Mouse (Mus musculus) left cerebral cortex, postnatal 4 days (tissue): ENCODE data around the gene Pdzd7. TPM values are rescaled to one million over a fixed set of nuclear protein-coding genes. Genes with fewer than 3 reads are reported as not detected.
A peak's percentile ranks its signal among the peaks of the same experiment; 100 is the strongest.

Experiments used
- DNase-seq: peaks from one replicate; pipeline ENCODE4 v3.0.0-alpha.2; 2022
- intact Hi-C: fragments of 180-260 bp; cut with DNase I; formaldehyde crosslinking; loops from one replicate; pipeline ENCODE4 v1.15.1; 2025
- total RNA-seq, 2 experiments: library from RNA; stranded (reverse); gene quantifications; 2 replicates each; pipeline ENCODE4 v1.2.3; 2021

The Pdzd7 gene
- total RNA-seq, 2 experiments from 2014 or later = 8.0 to 8.2 TPM

DNA sequence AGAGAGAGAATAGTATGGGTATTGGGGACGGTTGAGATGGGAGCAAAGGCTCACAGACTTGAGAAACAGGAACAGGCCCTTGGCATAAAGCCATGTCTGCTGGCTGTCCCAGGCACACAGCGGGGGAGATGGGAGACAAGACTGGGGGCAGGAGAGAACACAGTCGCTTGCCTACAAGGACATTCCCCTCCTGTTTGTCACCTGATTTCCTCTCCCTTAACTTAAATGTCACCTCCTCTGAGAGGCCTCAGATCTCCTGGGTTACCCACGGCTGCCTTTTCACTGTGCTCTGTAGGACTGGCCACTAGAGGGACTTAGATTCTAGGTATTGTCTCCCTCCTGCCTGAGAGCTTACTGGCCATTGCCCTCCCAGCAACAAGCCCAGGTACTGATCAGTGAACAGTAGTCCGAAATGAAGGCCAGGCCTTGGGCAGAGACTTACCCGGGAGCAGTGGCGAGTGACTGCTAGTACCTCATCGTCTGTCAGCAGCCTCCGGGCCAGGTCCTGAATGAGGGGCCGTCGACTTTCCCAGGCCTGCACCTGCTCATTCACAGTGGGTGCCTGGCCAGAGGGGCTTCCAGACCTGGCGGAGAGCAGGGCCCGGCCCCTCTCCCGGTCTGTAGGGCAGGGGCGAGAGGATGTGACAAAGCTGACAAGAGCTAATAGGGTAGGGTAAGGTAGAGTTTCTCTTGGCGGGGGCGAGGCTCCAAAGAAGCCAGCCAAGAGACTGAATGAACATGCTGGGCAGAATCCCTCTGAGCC, 12.8 kb downstream of the Pdzd7 start:
- intact Hi-C loops = no loop called here
- peak; percentile 51 for DNase-seq

- peak; percentile 81 for DNase-seq
- intact Hi-C loops = loop anchor here (1.0 kb wide), 1 partner anchor 14 kb away; no protein-coding TSS in a partner anchor
Observed at GRCm38 (mm10) chr19:45031780-45032179, 13.7 kb downstream of the Pdzd7 start.

DNA sequence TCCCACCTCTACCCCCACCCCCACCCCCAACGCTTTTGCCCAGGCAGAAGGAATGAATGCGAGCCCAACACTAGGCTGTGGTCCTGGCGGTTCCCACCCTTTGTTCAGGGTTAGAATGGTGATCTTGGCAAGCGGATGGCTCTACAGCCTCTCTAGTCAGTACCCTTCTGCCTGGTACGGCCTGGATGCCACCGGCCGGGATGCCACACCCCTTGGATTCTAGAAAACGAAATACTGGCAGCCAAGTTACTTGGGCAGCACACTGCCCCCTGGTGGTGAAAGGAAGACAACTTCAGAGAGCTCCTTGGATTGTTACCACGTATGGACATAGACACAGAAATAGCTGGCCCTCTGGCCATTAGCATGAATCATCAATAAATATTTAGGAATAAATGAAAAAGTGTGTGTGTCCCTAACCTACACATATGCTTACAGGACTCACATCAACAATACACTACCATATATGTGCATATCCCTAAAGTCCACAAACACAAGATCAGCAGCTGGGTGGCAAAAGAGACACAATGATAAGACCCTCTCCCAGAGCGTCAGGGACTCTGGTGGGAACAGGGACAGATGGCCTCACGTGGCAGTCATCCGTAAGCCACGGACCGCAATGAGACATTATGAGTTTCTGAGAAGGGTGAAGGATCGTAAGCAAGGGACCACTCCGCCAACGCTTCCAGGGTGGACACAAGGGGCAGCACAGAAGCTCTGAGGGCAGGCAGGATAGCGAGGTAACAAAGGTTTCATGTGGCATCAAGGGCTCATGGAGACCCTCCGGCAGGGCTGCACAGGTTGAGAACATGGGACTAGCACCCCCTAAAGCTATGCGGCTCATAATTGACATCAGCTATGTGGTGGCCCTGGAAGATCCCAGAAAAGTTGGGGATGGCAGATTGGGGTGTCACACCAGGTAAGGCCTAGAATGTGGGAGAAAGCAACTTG, 14.5 kb downstream of the Pdzd7 start:
- peak; percentile 85 for DNase-seq
- intact Hi-C loops = loop anchor here (1.0 kb wide), 1 partner anchor 14 kb away; no protein-coding TSS in a partner anchor

GRCm38 (mm10) chr19:45030111-45030510, 15.4 kb downstream of the Pdzd7 start:
- intact Hi-C loops = no loop called here
- DNase-seq = peak; percentile 74

GRCm38 (mm10) chr19:45029571-45029970, 15.9 kb downstream of the Pdzd7 start:
- intact Hi-C loops = no loop called here
- no peak for DNase-seq

- intact Hi-C loops = no loop called here
- no peak for DNase-seq
Observed at GRCm38 (mm10) chr19:45028746-45029145, 16.8 kb downstream of the Pdzd7 start.

- DNase-seq = no peak
- intact Hi-C loops = no loop called here
Observed at GRCm38 (mm10) chr19:45027848-45028247, 17.7 kb downstream of the Pdzd7 start.

DNA sequence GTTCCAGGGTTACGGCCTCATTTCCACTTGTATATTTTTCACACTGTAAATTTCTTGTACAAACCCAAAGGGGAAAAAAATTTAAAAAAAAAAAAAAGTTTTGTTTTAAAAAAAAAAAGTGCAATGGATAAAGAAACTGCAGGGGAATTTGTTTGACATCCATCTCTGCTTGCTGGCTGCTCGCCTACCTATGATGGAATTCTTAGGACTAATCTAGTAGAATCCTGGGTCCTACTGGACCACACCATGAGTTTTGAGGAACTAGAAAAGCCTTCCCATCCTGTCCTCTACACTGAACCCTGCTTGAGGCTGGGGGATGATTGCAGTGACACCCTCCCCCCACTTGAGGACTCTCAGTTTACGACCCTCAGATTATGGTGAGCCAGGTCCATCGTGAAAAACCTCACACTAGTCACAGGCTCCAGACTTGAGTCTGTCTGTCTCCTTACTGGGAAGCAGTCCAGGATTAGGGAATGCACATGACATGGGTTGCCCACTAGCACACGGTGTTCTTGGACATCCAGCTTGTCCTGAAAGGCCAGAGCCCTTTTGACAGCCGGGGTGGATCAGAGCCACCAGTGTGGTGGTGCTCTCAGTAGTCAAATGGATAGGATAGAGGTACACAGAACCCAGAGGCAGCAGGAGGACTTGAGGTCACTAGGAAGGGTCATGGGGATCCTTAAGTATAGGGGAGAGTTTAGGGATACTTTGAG, 18.4 kb downstream of the Pdzd7 start:
- intact Hi-C loops = no loop called here
- no peak for DNase-seq

DNA sequence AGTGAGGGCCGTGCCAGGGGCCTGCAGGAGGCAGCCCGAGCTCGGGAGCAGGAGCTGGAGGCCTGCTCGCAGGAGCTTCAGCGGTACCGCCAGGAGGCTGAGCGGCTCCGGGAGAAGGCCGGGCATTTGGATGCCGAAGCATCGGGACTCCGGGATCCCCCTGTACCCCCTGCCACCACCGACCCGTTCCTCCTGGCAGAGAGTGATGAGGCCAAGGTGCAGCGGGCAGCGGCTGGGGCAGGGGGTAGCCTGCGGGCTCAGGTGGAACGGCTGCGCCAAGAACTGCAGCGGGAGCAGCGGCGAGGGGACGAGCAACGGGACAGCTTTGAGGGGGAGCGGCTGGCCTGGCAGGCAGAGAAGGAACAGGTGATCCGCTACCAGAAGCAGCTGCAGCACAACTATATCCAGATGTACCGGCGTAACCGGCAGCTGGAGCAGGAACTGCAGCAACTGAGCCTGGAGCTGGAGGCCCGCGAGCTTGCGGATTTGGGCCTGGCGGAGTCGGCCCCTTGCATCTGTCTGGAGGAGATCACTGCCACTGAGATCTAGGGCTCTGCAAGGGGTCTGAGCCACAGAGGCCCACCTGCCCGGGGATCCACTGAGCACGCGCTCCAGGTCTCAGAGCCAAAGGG, 19.5 kb downstream of the Pdzd7 start:
- DNase-seq = no peak
- intact Hi-C loops = no loop called here

GRCm38 (mm10) chr19:45024775-45025174, 20.7 kb downstream of the Pdzd7 start:
- intact Hi-C loops = no loop called here
- no peak for DNase-seq

GRCm38 (mm10) chr19:45023993-45024392, 21.5 kb downstream of the Pdzd7 start:
- no peak for DNase-seq
- intact Hi-C loops = no loop called here

DNA sequence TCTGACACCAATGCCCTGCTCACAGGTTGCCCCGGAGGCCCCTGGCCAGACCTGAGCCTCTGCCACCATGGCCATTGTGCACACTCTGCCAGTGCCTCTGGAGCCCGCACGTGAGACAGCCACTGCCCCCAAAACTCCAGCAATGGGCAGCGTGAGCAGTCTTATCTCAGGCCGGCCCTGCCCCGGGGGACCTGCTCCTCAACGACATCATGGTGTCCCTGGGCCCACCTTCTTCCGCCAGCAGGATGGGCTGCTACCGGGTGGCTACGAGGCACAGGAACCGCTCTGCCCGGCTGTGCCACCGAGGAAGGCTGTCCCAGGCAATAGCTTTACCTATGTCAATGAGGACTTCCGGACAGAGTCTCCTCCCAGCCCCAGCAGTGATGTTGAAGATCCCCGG, 24.2 kb downstream of the Pdzd7 start:
- DNase-seq = no peak
- intact Hi-C loops = no loop called here

- intact Hi-C loops = no loop called here
- no peak for DNase-seq
Observed at GRCm38 (mm10) chr19:45020348-45020747, 25.2 kb downstream of the Pdzd7 start.

GRCm38 (mm10) chr19:45018351-45018831, 27.1 kb downstream of the Pdzd7 start:
- intact Hi-C loops = loop anchor here (2.0 kb wide), 1 partner anchor 30 kb away; the partner anchor contains the start of gene Sema4g

GRCm38 (mm10) chr19:45017909-45018308, 27.6 kb downstream of the Pdzd7 start:
- intact Hi-C loops = loop anchor here (1.0 to 2.0 kb wide), 2 partner anchors 13 to 29 kb away; partner anchors contain the start of gene Sema4g
- peak; percentile 92 for DNase-seq

More at GRCm38 (mm10) chr19:45018351-45018831, 27.1 kb downstream of the Pdzd7 start:
- no peak for DNase-seq

DNA sequence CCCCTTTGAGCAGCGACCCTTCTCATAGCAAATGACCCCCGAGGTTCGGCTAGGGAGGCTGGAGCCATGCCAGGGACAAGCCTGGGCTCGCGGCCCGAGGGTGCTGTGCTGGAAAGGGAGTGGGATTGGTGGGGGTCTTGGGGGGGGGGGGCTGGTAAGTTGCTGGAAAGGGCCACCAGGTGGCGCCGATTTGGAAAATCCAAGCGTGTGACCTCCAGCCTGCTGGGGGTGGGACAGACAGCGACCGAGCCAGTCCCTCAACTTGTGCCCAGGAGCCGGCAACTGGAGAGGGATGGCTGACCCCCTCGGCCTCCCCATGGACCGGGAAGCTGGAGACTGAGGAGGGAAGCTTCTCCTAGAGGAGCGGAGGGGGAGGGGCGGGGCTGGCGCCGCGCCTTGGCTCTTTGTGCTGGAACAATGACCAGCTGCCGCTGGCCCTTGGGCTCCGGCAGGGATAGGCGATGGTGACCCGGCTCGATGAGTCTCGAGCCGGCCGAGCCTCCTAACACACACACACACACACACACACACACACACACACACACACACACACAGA, 28.2 kb downstream of the Pdzd7 start:
- peak; percentile 92 for DNase-seq
- intact Hi-C loops = loop anchor here (1.0 kb wide), 1 partner anchor 14 kb away; no protein-coding TSS in a partner anchor

DNA sequence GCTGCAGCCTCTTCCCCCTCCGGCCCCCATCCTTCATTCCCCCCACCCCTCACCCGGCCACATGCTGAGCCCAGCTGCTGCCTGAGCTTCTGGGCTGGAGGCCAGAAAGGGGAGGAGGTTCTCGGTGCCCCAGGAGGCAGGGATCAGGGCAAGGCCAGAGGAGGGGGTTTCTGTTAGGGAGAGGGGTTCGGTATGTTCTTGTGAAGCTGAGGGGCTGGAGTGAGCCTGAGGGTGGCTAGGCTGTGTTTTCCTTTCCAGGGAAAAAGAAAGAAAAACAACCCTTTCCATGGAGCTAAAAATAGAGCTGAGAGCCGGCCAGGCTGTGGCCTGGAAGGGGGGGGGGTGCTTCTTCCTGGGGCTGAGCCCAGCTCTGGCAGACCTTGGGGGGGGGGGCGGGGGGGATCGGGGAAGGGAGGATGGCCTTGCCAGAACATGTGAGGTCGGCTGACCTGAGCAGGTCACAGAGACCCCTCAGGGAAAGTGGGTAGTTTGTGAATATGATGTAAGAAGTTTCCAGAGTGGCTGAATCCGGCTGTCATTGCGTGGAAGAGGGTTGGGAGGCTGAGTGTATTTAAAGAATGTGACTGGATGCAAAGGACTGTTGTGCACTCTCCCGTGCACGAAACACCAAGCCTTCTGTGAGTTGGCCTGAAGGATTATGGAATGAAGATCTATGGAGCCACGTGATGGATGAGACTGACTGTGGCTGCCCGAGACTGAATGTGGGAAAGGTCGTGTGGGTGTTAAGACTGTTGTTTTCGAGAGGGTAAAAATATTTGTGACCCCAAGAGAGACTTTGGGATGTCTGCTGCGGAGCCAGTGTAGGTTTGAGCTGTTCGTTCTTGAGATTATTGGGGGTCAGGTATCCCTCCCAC, 28.9 kb downstream of the Pdzd7 start:
- intact Hi-C loops = loop anchor here (1.0 kb wide), 1 partner anchor 15 kb away; no protein-coding TSS in a partner anchor

GRCm38 (mm10) chr19:45015518-45016281, 29.8 kb downstream of the Pdzd7 start:
- DNase-seq = peak; percentile 41
- intact Hi-C loops = no loop called here

More for the DNA sequence above, 28.9 kb downstream of the Pdzd7 start:
- peak; percentile 93 for DNase-seq
